Mouse (Mus musculus) c-Kit-positive CD71-positive TER-119-positive erythroid progenitor cells, embryonic 14.5 days (primary cell): ENCODE results near the gene Srgap1.
A peak's percentile ranks its signal among the peaks of the same experiment; 100 is the strongest.

Experiments used
- DNase-seq: peaks from one replicate; pipeline ENCODE4 v3.0.0-alpha.2; 2013; ENCODE audit warnings: low spot score

The Srgap1 gene

DNA sequence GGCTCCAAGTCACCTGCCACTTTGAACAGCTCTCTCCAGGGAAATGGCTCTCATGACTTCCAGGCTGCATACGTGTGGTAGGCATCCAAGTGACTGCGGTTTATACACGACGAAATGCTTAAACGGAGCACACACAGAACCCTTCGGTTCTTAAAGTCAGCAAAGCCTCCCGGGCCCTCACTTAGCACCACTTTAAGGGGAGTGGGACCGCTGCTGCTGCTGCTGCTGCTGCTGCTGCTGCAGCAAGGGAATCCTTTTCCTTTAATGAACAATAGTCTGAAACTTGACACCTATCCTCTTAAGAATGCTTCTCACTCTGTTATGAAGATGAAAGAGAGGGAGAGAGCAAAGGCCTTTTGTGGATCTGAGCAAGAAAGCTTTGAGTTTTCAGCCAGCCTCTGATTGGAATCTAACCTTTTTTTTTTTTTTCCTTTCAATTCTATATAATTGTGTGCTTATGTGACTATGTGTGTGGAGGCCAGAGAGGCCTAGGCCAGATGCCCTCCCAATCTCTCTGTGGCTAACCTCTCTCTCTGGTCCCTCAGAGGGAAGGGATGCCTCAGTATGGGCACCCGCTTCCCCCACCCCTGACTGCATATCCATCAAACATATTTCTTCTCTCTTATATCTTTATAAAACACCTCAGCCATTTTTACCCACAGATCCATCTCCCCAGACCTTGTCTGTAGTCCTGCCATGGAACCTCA lies 161.4 kb downstream of the Srgap1 start:
- no peak for DNase-seq

DNA sequence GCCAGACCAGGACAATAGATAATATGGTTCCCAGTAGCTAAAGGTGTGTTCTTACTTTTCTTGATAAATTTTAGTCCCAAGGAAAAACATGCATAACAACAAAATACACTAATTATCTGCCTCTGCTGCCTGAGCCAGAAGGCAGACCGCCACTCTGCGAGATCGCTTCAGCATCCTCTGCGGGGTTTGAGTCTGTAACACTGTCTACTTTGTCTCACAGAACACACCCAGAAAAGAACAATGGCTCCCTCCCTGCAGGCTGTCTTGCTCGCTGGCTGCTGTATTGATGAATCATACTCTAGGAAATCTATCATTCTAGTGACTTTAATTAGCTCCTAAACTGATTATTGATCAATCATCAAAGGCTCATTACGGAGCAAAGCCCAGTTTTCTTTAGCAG lies 164.7 kb downstream of the Srgap1 start:
- no peak for DNase-seq

DNA sequence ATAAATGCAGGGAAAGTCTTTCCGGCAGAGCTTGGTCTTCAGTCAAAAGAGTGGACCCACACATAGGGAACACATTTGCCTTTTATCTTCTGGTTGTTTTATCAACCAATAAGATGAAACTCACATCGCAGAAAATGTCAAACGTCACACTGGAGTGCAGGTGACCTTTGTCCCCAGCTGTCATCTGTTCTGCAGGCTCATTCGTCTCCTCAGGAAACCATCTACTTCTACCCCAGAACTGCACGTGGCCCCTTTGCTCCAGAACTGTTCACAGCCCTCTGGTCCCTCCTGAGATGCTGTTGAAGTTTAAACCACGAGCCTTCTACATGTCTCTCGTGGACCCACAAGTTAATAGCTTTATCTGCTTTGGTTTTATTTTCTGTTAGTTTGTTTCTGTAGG lies 168.3 kb downstream of the Srgap1 start:
- DNase-seq = no peak

DNA sequence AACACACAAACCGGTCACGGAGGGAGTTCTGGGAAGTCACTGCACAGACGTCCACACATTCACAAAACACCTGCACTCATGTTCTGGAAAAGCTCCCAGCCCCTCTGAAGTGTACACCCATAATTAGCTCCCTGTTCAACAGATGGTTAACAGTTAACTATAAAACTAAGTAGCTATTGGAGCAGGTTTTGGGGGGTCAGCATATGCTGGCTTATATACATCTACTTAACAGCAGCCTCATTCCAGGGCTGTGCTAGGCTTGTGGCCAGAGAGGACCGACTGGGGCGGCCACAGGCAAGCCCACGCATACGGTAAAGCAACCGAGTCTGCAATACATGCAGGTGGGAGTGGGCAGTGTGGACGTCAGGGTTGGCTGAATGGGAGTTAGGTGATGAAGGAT lies 169.2 kb downstream of the Srgap1 start:
- no peak for DNase-seq

DNA sequence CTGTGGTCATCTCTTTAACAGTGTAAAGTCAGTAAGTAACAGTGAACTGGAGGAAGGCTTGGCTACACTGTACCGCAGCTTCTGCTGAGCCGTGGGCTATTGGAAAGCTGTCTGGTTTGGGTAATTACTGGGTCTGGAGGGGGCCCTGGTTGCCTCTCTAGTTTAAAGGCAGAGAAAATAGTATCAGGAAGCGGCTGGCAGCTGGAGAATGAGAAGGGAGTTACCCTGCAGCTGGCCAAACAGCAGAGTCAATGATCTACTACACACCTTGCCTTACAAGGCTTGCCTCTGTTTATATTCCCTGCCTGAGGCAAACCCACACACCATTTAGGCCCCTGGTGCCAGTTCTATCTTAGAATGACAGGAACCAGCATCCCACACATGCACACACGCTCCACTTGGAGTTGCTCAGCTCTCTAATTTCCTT lies 174.0 kb downstream of the Srgap1 start:
- no peak for DNase-seq

DNA sequence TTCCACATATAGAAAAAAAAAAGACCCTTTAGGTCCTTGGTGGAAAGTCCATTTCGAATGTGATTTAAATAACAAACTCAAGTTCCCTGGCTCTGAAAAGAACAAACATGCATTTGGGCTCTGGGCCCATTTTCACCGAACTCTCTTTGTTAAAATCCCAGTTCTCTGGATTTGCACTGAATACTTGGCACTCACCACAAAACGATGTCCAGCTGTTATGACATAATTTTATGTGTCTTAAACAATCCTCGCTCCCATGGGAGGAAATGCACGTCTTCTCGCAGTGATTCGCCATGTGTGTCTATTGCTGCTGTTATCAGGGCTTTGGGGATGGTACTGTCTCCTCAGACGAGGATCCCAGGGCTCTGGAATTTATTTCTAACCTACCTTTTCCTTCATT lies 177.2 kb downstream of the Srgap1 start:
- no peak for DNase-seq

DNA sequence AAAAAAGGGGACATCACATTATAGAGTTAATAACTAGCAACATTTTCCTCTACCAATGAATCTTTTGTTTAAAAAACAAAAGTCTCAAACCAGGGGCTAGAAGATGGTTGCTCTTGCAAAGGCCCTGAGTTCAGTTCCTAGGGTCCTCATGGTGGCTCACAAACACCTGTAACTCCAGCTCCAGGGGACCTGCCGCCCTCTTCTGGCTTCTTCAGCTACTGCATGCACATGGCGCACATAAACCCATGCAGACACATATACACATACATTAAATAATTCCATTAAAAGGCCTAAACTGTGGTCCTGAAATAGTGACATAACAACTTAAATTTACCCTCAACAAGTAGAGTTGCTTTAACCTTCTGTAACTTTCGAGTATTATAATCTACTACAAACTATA lies 178.9 kb downstream of the Srgap1 start:
- no peak for DNase-seq

DNA sequence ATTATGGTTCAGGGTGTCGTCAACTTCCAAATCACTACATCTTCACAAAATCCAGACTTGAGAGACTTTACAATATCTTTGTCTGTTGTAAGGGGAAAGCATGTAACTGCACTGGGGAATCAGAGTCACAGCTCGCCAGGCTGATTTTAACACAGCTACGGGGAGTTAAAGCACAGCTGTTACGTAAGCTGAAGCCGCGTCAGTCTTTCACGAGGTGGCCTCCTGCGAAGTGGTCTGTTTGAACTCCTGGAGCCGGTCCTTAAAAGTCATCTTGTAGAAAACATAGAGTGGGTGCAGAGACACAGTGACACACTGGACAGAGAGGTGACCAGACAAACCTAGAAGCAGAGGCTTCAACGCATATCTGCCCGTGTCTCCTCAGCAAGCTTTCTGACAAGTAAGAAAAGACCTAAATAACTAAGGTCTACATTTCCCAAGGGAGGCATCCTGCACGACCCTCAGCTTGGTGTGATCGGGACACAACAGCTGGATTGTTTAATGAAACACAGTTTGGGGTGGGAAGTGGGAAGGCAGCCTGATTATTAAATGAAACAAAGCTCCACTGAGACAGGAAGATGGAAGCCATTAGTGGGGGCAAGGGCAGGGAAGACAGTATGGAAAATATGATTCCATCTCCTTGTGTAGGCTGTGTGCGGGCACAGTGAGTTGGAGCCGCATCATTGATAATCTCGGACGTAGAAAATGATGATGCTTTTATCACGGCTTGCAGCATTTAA lies 181.4 kb downstream of the Srgap1 start:
- DNase-seq = no peak

DNA sequence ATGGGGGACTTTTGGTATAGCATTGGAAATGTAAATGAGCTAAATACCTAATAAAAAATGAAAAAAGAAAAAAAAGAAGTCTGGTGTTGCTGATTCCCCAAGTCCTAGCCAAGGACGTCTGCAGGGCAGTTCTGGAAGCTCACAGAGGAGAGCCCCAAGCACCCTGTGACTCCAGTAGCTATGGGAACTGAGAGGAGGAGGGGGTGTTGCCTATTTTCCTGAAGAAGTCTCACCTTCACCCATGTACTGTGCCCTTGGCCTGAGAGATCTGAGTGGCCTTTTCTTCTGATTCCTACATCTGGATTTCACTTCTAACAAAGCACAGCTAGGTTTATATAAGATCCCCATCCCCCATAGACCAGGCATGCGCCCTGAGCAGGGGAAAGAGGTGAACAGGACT lies 186.2 kb downstream of the Srgap1 start:
- DNase-seq = no peak

DNA sequence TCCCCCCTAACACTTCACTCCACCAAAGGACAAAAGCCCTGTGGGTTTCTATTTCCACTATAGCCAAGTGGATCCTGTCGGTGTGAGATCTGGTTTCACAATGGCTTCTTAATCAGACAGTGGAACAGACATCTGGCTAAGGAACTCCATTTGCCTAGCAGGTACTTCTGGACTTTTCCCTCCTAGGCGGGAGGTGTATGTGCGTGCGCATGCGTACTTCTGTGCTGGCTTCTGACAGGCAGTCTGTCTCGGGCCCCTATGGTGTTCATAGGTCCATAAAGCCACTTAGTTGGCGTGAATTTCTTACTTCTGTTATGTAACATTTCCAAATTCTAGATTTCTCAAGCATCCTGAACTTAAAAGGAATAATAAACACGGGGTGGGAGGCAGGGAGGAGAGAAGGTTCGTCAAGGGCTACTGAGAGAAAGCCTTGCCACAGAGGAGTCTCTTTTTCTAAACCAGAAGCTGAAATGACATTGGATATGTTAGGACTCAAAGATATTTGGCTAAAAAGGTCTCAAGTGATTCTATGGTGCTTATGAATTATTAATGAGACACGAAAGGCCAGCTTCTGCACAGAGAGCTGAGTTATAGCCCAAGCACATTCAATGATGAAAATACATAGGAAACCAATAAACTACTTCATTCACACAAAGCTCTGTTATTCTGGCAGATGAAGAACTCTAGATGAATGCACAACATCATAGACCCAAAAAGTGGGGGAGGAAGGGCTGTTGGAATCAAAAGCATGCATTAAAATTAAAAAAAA lies 187.1 kb downstream of the Srgap1 start:
- no peak for DNase-seq

DNA sequence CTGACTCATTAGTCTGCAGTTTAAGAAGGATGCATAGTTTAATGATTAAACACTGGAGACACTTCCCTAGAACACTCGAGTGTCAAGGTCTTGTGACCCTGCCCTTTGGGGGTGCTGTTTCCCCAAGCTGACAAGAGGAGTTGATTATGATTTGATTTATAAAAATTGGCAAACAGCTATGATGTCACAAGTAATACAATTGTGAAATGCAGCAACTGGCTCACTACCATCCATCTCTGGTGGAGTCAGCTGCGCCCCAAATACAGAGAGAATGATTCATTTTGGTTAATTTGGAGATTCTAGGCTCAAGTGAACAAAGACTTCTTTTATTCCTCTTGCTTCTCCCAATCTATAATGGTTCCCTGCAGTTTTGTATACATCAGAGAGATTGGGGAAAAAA lies 188.2 kb downstream of the Srgap1 start:
- no peak for DNase-seq

DNA sequence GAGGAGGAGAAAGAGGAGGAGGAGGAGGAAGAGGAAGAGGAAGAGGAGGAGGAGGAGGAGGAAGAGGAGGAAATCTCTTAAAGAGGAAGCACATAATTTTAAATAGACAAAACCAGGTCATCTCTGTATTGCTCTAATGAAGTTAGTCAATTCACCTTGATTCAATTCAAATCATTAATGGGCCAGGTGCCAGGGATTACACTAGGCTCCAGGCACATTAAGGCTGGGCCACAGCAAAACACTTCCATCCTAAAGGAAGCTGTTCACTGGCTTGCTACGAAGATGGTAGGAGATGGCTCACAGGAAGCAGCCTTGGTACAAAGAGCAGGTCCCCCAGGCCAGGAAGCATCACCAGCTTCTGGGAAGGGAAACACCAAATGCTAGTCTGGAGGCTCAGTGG lies 189.0 kb downstream of the Srgap1 start:
- DNase-seq = no peak

DNA sequence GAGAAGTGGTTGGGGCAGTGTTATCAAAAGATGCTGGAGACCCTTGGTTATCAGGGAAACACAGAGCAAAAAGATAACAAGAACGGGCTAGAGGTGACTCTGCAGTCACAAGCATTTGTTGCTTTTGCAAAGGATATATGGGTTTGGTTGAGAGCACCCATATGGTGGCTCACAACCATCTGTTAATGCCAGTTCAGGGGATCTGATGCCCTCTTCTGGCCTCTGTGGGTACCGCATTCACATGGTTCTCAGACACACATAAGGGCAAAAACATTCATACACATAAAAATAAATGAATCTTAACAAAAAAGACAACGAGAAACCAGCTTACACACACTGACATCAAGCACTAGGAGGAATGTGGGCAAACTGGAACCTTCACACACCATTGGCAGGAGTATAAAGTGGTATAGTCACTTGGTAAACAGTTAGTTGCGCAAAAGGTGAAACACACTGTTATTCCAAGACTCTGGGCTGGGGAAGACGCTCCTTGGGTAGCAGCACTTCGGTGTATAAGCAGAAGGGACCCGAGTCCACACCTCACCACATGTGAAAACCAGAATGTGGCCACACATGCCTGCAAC lies 191.2 kb downstream of the Srgap1 start:
- no peak for DNase-seq

DNA sequence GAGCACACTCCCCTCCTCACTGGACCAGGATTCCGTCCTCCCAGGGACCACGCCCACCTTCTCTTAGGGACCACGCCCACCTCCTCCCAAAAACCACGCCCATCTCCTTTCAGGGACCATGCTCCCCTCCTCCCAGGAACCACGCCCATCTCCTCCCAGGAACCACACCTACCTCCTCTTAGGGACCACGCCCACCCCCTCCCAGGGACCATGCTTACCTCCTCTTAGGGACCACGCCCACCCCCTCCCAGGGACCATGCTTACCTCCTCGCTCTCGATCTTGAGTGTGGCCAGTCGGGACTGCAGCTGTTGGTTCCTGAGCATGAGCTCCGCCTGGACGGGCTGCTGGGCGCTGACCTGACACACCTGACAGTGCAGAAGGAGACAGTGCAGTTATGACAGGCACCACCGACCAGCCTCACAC lies 193.7 kb downstream of the Srgap1 start:
- peak; percentile 4 for DNase-seq

DNA sequence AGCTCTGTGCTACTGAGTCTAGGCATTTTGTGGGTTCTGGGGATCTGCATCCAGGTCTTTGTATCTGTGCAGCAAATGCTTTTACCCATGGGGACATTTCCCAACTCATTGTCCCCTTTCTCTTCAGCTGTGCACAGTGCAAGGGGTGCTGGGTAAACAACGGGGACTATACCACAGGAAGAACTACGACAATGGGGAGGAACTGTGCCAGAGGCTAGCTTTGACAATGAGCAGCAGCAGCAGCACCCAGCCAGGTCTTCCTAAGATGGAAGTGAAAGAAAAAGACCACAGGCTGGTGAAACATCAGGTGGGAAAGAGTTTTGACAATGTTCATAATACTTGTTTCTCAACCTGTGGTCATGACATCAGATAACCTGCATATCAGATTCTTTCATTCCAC lies 197.6 kb downstream of the Srgap1 start:
- no peak for DNase-seq

DNA sequence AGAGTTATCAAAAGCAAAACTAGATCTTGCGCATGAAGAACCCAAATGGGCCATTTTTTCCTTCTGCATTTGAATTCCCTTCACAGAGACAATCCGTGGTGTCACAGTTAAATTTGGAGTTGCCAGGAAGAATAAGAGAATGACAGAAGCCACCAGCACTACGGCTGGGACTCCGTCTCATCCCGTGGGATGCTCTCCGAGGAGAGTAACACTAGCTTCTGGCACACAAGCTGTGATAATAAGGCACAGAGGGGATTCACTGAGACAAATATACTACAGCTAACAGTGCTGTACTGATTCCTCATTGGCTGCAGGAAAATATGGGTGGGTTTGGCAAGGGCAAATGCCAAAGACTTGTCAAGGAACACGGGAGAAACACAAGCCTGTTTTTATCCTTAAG lies 201.4 kb downstream of the Srgap1 start:
- no peak for DNase-seq

DNA sequence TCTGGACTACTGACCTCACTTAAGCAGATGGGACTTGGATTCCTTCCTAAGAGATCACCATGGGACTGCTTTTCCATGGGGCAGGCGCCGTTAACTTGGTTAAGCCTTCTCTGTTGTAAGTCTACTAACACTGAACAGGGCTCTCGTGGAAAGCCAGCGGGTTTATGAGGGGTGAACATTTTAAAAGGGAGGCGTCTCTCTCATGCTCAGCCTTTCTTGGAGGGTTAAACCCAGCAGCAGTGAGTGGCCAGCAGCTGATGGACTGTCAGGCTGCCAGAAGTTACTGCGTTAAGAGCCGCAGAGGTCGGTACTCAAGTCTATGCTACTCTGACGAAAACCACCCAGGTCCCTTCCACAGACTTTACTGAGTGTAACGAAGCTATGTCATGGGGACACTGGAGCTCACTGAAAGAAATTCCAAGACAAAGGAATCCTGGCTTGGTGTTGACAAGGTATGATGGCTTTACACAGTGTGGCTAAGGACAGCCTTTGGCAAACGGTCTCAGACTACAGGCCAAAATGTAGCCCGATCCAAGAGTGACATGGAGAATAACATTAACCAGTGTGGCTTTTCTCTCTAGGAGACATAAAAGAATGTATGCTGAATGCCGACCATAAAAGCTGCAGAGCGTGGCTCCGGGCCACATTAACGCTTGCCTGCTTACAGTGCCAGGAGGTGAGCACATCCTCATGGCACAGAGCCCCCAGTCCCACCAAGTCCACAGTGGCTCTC lies 209.8 kb downstream of the Srgap1 start:
- no peak for DNase-seq

DNA sequence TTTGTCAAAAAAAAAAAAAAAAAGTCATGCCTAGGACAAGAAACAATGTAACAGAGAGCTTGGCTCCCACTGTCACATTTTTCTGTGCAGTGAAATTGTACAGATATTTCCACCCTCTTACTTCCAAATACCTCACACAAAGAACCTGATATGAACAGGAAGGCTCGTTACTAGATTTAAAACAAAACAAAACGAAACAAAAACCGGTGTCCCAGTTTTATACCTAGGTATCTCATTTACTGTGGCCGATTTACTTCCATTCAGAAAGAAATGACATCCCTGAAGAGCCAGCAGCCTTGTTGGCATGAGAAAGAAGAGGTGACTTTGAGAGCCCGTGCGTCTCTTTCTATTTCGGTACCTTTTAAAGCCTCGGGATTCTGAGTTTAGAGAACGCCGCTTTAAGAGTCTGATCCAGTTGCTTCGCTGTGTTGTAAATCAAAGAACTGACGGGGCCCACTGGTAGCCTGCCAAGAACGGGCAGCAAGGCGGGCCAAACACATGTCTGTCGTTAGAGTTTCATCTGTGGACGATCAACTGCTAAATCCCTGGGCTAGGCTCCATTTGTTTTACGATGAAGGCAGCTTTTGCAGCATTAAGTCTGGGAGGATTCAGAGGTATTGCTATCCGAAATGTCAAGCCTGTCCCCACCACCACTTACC lies 210.5 kb downstream of the Srgap1 start:
- no peak for DNase-seq

DNA sequence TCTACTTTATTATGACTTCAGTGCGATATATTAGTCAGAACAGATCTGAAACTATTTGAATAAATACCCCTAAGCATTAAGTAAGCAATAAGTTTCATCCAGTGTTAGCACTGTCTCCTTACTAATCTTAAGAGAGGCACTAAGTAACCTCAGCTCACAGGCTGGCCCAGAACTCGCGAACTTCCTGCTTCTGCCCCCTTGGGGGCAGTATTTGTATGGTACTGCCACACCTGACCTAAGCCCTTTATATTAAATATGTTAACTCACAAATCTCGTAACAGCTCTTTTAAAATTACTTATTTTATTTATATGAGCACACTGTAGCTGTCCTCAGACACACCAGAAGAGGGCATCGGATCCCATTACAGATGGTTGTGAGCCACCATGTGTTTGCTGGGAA lies 213.7 kb downstream of the Srgap1 start:
- no peak for DNase-seq

DNA sequence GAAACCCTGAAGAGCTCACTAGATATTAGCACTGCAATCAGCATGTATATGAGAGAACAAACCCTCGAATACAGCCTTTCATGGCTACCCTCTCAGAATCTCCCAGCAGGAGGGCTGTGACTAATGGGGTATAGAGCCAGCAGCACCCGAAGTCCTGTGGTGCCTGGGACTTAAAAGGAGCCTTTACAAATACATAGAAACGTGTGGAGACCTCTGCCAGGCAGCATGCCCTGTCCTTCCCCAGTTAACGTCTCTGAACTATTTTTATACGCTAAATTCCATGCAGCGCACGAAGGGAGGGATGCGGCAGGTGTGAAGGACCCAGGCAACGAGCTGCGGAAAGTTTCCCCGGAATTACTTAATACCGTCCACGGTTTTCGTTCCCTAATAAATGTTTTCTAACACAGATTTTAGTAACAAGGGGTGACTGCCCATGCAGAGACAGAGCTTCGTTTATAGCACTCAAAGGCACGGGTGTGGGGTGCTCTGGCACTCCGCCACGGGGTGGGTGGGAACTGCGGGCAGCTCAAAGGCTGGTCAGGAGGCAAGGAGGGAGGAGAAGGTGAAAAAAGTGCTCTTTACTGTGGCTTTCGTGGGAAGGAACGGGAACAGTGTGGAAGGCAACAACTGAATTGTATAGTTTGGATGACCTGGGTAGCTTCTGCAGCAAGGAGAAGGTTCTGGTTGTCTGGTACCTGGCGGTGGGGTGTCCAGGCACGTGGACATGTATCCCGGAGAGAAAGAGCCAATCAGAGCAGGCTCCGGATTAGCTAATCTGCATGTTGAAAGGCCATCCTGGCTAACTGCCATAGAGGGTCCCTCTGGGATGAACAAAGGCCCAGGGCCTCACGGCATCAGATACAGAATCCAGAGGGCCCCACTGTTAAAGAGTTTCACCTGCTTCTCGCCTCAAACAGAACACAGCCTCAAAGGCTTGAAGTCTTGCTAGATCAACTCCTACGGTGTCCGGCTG lies 216.5 kb downstream of the Srgap1 start:
- no peak for DNase-seq
